Mouse (Mus musculus) adrenal gland, adult 8-10 months (tissue): ENCODE measurements around the gene Tubd1. TPM values are rescaled to one million over a fixed set of nuclear protein-coding genes. Genes with fewer than 3 reads are reported as not detected.

Experiments used
- DNase-seq: peaks from one replicate; pipeline ENCODE4 v3.0.0; 2022
- microRNA-seq, 2 experiments: library from miRNA; unstranded; fragments of <30 nt; microRNA quantifications; one replicate each; pipeline ENCODE4 v1.2.0; 2022
- total RNA-seq, 4 experiments: library from RNA; stranded (reverse); gene quantifications; 2 replicates each; pipeline ENCODE4 v1.2.4; 2022

Gene Tubd1
- total RNA-seq, 4 experiments from 2014 or later, result 10.5 to 11.5 (median 11.4) TPM

DNA sequence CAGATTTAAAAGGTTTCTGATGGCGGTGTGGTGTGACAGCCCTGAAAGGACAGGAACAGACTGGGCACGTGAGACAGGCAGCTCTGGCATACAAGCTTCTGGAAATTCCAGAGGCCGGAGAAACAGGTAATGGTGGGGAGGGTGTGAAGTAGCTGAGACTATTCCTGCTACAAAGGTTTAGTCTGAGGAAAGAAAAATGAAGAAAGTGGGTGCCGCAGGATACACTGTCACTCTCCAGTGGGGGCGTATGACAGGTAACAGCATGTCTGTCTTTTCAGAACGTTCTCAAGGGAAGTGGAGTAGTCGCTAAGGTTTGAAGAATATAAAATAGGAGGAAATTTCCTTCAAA, 55.4 kb downstream of the Tubd1 start:
- DNase-seq, result no peak

DNA sequence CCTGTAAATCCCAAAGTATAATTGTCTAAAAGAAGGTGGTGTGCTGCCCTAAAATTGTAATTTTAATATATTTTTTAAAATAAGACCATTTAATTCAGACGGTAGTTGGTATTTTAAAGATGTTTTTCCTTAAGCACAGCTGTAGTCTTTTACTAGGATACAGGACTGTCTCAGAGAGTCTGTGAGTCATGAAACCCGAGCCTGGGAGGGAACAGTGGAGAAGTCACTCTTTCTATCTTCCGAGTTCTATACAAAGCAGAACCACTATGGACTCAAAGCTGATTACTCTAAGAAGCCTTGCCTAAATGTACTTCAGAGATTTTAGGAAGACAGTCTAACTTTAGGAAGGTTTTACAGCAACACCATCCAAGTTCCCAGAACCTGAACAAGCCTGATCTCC, 57.3 kb downstream of the Tubd1 start:
- no peak for DNase-seq

GRCm38 (mm10) chr11:86603719-86604118, 58.9 kb downstream of the Tubd1 start:
- DNase-seq, result no peak

DNA sequence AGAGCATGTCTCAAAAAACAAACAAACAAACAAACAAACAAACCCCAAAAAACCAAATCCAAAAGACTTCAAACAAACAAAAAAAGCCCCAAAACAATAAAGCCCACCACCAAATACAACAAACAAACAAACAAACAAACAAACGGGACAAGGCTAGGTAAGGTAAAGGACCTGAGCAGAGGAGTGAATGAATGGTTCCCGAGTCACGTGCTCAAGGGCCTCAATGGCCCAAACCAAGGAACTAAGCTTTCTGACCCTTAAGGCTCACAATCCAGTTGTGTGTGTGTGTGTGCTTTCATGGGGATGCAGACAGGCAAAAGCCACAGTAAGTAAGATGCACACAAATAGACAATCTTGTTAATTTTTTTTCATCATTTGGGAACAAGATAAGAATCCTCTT, 59.5 kb downstream of the Tubd1 start:
- no peak for DNase-seq

- DNase-seq, result no peak
These were observed 60.1 kb downstream of the Tubd1 start for GRCm38 (mm10) chr11:86604732-86605520.

DNA sequence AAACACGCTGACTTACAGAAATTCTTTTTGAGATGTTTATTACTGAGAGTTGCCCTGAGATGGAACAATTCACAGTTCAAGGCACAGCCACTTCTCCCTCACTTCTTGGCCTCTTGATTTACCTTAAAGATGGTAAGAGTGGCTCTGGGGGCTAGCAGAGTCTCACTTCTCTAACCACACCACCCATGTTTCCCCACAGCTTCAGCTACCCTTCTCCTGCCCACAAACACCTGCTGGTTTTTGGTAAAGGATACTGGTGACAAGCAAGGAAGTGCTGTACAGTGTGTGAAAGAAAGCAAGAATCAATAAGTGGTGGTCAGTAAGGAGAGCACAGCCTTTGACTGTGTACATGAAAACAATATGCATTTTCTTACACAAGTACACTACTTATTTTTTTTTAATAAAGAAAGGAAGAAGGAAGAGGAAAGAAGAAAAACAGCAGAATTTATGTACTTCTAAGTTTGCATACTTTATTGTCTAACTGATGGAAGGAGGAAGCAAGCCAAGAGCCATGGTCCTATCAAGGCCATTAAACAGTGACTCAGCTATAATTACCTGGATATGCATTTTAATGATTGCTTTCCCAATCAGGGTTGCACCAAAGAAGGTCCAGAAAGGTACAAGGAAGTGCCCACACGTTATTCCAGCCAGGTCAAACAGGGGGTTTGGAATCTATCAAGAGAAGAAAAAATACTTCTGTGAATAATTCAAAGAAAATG, 62.0 kb downstream of the Tubd1 start:
- DNase-seq, result no peak

- no peak for DNase-seq
These were observed 63.1 kb downstream of the Tubd1 start for GRCm38 (mm10) chr11:86607808-86608350.

- no peak for DNase-seq
These were observed 65.4 kb downstream of the Tubd1 start for GRCm38 (mm10) chr11:86610239-86610638.

DNA sequence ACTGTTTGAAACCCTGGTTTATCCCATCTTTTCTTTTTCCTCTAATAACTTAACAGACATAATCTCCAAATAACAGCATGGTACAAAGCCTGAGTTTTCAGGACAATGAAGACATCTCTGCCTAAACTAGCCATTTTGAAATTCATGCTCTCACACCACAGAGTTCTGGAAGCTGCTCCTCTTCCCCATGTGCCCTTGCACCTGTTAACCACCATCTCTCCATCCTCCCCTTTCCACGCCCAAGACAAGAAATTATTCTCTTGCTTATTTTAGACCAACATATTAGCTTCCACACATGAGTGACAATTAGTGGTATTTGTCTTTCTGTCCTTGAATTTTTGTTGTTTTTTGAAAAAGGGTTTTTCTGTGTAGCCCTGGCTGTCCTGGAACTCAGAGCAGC, 67.2 kb downstream of the Tubd1 start:
- DNase-seq, result no peak

GRCm38 (mm10) chr11:86614056-86614530, 69.3 kb downstream of the Tubd1 start:
- DNase-seq, result no peak

DNA sequence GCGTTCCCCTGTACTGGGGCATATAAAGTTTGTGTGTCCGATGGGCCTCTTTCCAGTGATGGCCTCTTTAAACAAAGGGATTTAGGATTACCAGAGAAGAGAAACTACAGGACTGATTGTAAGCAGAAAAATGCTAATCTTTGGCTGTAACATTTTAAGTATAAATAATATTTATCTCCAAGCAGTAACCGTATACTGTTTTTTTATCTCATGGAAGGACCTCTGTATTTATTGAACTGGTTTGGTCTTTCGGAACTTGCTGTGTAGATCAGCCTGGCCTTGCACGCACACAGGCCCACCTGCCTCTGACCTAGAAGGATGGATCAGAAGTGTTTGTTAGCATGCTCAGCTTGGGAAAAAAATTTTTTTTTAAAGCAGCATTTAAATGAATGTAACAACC, 69.8 kb downstream of the Tubd1 start:
- no peak for DNase-seq

Small RNAs within 50 kb of the gene (microRNA-seq; reads per million reads assigned to microRNA genes)
- 3,673 to 32,568 reads per million in 2 experiments for gene Mir21a

Other genes starting within 250 kb of the Tubd1 start
- gene Med13, start 187.4 kb upstream of the Tubd1 start, total RNA-seq, result 10 to 100 TPM; 38.2 to 62.7 (median 52.8) TPM
- 10 to 100 TPM; 31.1 to 40.7 (median 35.9) TPM for gene Rnft1, start 60.3 kb upstream of the Tubd1 start, total RNA-seq
- gene Rps6kb1, start 186 bp upstream of the Tubd1 start, total RNA-seq, result 10 to 100 TPM; 37.4 to 52.1 (median 46.9) TPM
- gene Vmp1, start 138.8 kb downstream of the Tubd1 start, total RNA-seq, result 100 to 1,000 TPM in 3 of 4 experiments, 10 to 100 TPM in 1; 99.8 to 209 (median 138) TPM
- gene Ptrh2, start 139.0 kb downstream of the Tubd1 start, total RNA-seq, result 10 to 100 TPM; 15.7 to 17.9 (median 17.2) TPM
- 100 to 1,000 TPM; 283 to 302 (median 294) TPM for gene Cltc, start 212.6 kb downstream of the Tubd1 start, total RNA-seq